Mouse (Mus musculus) embryonic facial prominence, embryonic 13.5 days (tissue): ENCODE measurements at regions not wholly inside any gene's neighbourhood (a gene's known extent, or its start where the extent isn't known, plus 50 kb on each side); places are given as distances from the start of the nearest gene placed in this dataset.

Experiments
- ATAC-seq: fragments of 200-750 bp; cut with Nextera tagmentation; 2 replicates; pipeline ENCODE4 v1.8.0; 2017; ENCODE audit warnings: low read depth; ENCODE audit not compliant: insufficient number of reproducible peaks, insufficient read depth, low FRiP score, low TSS enrichment
- H3K27ac ChIP-seq: fragments of 300-500 bp; sonication (generic); 2 replicates; pipeline ENCODE4 v1.5.1; 2015; ENCODE audit warnings: moderate library complexity, mild to moderate bottlenecking, inconsistent platforms
- H3K27me3 ChIP-seq: fragments of 300-500 bp; sonication (generic); 2 replicates; pipeline ENCODE4 v1.6.1; 2015; ENCODE audit warnings: mild to moderate bottlenecking, inconsistent platforms
- H3K36me3 ChIP-seq: fragments of 300-500 bp; sonication (generic); 2 replicates; pipeline ENCODE4 v1.6.1; 2015; ENCODE audit warnings: mild to moderate bottlenecking, inconsistent platforms
- H3K4me1 ChIP-seq: fragments of 300-500 bp; sonication (generic); 2 replicates; pipeline ENCODE4 v1.6.1; 2015; ENCODE audit warnings: inconsistent platforms
- H3K4me2 ChIP-seq: fragments of 300-500 bp; sonication (generic); 2 replicates; pipeline ENCODE4 v1.6.1; 2015; ENCODE audit warnings: moderate library complexity, mild to moderate bottlenecking, inconsistent platforms
- H3K4me3 ChIP-seq: fragments of 300-500 bp; sonication (generic); 2 replicates; pipeline ENCODE4 v1.5.1; 2015; ENCODE audit warnings: mild to moderate bottlenecking, inconsistent platforms
- H3K9ac ChIP-seq: fragments of 300-500 bp; sonication (generic); 2 replicates; pipeline ENCODE4 v1.6.1; 2015; ENCODE audit warnings: mild to moderate bottlenecking, inconsistent platforms
- H3K9me3 ChIP-seq: fragments of 300-500 bp; sonication (generic); 2 replicates; pipeline ENCODE4 v1.6.1; 2016; ENCODE audit warnings: inconsistent platforms
- WGBS: fragments of 180-500 bp; shearing (Covaris S2); methylation state at CpG from one replicate; pipeline ENCODE4 v1.1.7; 2015; ENCODE audit warnings: mixed read lengths; 5-methylcytosine and 5-hydroxymethylcytosine counted together

DNA sequence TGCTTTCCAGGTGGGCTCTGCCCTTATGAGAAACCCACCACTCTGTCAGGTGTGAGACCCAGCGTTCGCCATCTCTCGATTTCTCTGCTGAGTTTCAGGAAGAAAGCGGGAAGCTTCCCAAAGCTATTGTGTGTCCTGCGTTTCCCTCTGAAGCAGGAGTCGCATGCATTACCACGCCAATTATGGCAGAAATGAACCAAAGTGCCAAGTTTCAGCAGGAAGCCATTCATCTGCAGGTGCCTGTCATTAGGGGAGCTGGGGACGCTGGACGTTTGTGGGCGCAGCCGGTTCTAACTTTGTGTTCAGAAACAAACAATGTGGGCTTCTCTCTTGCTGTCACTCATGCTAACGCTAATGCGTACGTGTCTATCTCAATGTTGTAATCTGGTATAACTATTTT lies 91.3 kb upstream of the Card11 start:
- WGBS: 61% methylated on average over 14 of the region's 14 CpGs
- Histone ChIP-seq H3K4me2 (no peak overlapping the region), H3K27ac (no peak overlapping the region), H3K4me3 (no peak overlapping the region), H3K9me3 (no peaks in the 10 kb centered on the region), H3K36me3 (no peaks in the 10 kb centered on the region), H3K27me3 (no peaks in the 10 kb centered on the region), H3K9ac (no peak overlapping the region), H3K4me1 (no peaks in the 10 kb centered on the region)
- ATAC-seq: no peak

DNA sequence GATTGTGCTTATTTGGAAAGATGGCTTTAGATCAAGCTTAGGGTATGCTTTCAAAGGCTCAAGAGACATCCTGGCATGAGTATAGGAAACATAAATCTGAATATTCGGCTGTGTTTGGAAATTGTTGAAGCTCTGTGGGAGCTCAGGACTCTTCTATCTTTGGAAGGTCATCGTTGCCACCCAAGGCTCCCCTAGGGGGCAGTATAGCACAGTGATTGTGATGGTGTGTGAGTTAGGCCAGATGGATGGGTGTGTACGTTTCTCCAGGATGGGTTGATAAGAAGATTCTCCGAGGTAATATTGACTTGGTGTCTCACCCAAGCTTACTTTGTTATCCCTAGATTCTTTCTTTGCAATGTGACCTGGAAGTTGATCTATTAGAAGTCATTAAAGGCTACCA lies 93.3 kb upstream of the Card11 start:
- Histone ChIP-seq H3K9ac (no peak overlapping the region), H3K36me3 (no peaks in the 10 kb centered on the region), H3K9me3 (no peaks in the 10 kb centered on the region), H3K27me3 (no peaks in the 10 kb centered on the region), H3K27ac (no peak overlapping the region), H3K4me3 (no peak overlapping the region), H3K4me2 (no peak overlapping the region), H3K4me1 (no peaks in the 10 kb centered on the region)
- no peak for ATAC-seq
- WGBS: 57% methylated on average over 4 of the region's 4 CpGs

DNA sequence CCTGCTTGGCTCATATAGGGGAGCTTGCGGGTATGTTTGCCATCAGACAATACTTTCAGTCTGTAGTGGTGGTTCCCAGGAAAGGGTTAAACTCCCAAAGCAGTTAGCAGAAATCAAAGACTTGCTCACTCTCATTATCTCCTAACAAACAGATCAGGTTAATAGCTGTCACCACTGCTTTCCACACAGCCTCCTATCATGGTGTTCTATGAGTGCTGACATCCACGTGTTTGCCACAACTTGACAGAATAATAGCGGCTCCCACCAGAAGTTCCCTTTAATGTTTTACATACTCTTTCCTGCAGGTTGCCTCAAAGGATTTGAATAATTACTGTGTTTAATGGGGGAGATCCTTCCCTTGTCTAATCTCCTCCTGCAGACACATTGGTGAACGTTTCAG lies 97.5 kb upstream of the Card11 start:
- Histone ChIP-seq H3K27me3 (no peaks in the 10 kb centered on the region), H3K4me3 (no peak overlapping the region), H3K4me1 (no peaks in the 10 kb centered on the region), H3K4me2 (no peak overlapping the region), H3K9me3 (no peaks in the 10 kb centered on the region), H3K9ac (no peak overlapping the region), H3K36me3 (no peaks in the 10 kb centered on the region), H3K27ac (no peak overlapping the region)
- ATAC-seq: no peak
- 46% methylated on average over 4 of the region's 4 CpGs for WGBS

DNA sequence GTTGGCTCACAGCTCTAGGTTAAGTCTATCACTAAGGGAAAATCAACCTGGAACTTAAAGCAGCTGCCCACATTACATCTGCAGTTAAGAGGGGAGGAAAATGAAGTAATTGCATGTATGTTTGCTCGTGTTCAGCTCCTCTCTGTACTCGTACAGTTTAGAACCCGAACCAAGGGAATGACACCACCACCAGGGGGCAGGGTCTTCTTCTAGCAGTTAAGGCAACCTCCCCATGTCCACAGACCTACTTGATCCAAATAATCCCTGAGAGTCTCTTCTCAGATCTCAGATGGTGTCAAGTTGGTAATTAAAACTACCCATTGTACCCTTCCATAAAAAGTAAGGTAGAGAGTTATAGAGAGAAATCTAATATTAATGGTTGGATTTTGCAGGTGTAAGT lies 111.3 kb upstream of the Card11 start:
- no peaks in the 10 kb centered on the region for H3K27me3 ChIP-seq
- no peak for ATAC-seq
- 86% methylated on average over 3 of the region's 3 CpGs for WGBS

DNA sequence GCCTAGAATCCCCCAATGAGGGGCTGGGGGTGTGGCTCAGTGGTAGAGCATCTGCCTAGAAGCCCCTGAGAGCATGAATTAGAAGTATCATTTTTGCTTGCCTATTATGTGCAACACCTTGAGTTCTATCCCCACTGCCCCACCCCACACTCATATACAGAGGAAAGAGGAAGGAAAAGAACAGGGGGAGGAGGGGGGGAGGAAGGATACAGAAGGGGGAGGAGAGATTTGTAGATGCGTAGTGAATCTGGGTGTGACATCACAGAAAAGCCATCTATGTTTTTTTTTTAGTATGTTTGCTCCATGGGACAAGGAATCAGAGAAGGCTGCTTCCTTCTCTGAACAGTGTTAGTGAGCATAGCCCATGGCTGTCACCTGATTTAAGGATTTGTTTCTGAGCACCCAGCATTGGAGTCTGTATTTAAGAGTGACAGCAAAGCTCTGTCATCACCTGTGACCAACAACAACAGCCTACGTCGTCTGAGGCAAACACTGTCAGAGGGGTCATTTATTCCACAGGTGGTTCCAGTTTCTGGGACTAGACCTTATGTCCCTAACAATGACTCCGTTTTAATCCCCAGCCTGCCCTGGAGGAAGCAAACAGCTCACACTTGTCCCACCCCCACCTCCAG lies 115.0 kb upstream of the Card11 start:
- H3K27ac ChIP-seq: no peak overlapping the region
- H3K9ac ChIP-seq: no peak overlapping the region
- H3K9me3 ChIP-seq: no peaks in the 10 kb centered on the region
- H3K4me3 ChIP-seq: no peak overlapping the region
- no peaks in the 10 kb centered on the region for H3K4me1 ChIP-seq
- WGBS: 41% methylated on average over 4 of the region's 4 CpGs
- ATAC-seq: no peak
- no peaks in the 10 kb centered on the region for H3K27me3 ChIP-seq
- no peaks in the 10 kb centered on the region for H3K36me3 ChIP-seq
- H3K4me2 ChIP-seq: no peak overlapping the region

More for the DNA sequence above, 111.3 kb upstream of the Card11 start:
- Histone ChIP-seq H3K36me3 (no peaks in the 10 kb centered on the region), H3K4me3 (no peak overlapping the region), H3K4me2 (no peak overlapping the region), H3K9ac (no peak overlapping the region), H3K27ac (no peak overlapping the region), H3K9me3 (no peaks in the 10 kb centered on the region), H3K4me1 (no peaks in the 10 kb centered on the region)

DNA sequence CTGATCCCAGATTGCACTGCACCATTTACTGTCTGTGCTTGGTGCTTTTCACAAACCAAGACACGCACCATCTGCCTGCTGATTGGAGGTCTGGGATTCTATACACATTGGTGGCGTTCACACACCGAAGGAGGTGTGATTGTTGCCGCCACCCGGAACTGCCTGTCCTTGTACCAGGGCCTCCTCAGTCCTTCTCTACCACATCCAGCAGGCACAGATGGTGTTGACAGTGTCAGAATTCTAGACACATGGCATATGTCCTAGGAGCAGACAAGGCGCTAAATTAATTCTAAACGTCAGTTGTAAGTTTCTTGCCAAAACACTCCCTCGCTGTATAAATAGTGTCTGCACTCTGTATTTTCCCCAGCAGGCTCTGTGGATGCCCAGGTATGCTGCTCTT lies 115.6 kb upstream of the Card11 start:
- no peak for ATAC-seq

DNA sequence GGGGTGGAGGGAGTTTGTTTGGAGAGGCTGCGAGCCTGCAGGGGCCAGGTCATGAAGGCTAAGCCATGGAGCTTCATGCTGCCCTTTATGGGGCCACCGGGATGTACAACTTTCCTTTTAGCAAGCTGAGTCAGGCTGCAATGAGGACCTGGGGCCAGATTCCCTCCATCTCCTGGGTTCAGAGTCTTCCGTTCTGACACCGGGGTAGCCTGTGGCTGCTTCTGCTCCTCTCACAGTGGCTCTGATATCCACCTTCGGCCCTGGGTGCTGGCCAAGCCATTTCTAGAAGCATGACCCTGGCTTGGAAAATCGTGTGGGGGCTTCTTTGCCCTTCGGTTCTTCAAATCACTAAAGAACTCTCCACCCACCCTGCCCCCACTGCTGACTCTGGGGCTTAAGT lies 115.4 kb upstream of the Sdk1 start:
- WGBS: 87% methylated on average over 7 of the region's 7 CpGs
- H3K27me3 ChIP-seq: no peaks in the 10 kb centered on the region
- no peak for ATAC-seq

More for the DNA sequence above, 115.6 kb upstream of the Card11 start:
- Histone ChIP-seq H3K9me3 (no peaks in the 10 kb centered on the region), H3K4me1 (no peaks in the 10 kb centered on the region), H3K27ac (no peak overlapping the region), H3K4me3 (no peak overlapping the region), H3K9ac (no peak overlapping the region), H3K27me3 (no peaks in the 10 kb centered on the region), H3K36me3 (no peaks in the 10 kb centered on the region), H3K4me2 (no peak overlapping the region)
- 73% methylated on average over 8 of the region's 8 CpGs for WGBS

DNA sequence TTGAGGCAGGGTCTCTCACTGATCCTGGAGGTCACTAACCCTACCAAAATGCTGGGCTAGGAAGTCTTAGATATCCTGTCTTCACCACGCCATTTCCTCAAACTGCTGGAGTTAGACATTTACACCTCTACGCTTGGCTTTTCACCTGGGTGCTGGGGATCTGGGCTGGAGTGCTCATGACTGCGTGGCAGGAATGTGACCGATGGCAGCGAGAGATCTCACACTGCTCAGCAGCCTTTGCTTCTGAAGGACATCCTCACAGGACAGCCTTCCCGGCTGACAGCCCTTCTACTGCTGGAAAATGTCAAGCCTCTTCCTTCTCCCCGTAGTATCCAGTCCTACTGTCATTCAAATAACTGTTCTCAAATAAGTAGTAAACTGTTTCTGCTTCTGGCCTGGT lies 114.8 kb upstream of the Sdk1 start:
- Histone ChIP-seq H3K4me3 (no peak overlapping the region), H3K4me2 (no peak overlapping the region), H3K27ac (no peak overlapping the region), H3K27me3 (no peaks in the 10 kb centered on the region), H3K9me3 (no peaks in the 10 kb centered on the region), H3K9ac (no peak overlapping the region), H3K36me3 (no peaks in the 10 kb centered on the region), H3K4me1 (no peaks in the 10 kb centered on the region)
- 86% methylated on average over 7 of the region's 7 CpGs for WGBS
- ATAC-seq: no peak

More for the DNA sequence above, 115.4 kb upstream of the Sdk1 start:
- H3K4me1 ChIP-seq: no peaks in the 10 kb centered on the region
- H3K4me3 ChIP-seq: no peak overlapping the region
- H3K27ac ChIP-seq: no peak overlapping the region
- no peak overlapping the region for H3K9ac ChIP-seq
- no peaks in the 10 kb centered on the region for H3K9me3 ChIP-seq
- H3K4me2 ChIP-seq: no peak overlapping the region
- no peaks in the 10 kb centered on the region for H3K36me3 ChIP-seq

DNA sequence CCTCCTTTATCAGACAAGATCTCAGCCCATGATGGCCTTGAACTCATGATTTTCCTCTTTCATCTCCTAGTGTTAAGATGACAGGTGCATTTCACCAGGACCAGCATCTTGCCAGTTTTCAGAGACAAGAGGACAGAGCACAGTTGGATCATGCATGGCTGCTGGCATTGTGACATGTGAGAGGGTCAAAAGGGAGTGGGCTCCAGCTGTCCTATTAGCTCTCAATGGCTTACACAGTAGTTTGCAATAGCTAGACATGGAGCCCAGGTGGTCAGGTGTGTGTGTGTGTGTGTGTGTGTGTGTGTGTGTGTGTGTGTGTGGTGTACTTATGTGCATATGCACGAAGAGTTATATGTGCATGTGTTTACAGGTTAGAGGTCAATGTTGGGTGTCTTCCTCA lies 110.3 kb upstream of the Sdk1 start:
- 88% methylated on average over 1 of the region's 1 CpGs for WGBS
- Histone ChIP-seq H3K9ac (no peak overlapping the region), H3K4me1 (peaks cover 7% of the 10 kb centered on the region), H3K27me3 (no peaks in the 10 kb centered on the region), H3K9me3 (no peaks in the 10 kb centered on the region), H3K4me3 (no peak overlapping the region), H3K36me3 (no peaks in the 10 kb centered on the region), H3K27ac (no peak overlapping the region), H3K4me2 (no peak overlapping the region)
- ATAC-seq: no peak

DNA sequence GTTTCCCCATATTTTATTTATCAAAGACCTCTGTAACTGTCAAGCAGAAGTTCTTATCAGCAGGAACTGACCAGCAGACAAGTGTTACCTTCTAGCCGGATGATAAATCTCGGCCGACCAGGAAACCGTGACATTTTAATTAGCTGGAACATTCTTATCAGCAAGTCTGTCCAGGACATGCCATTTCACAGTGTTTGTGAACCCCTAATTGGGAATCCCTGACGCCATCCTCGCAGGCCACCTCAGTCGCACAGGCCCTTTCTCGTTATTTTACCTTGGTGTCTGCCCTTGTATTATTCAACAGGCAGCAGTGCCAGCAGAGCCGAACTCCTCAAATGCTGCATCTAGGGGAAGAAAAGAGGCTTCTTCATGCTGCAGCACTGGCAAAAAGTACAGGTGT lies 109.4 kb upstream of the Sdk1 start:
- ATAC-seq: no peak

DNA sequence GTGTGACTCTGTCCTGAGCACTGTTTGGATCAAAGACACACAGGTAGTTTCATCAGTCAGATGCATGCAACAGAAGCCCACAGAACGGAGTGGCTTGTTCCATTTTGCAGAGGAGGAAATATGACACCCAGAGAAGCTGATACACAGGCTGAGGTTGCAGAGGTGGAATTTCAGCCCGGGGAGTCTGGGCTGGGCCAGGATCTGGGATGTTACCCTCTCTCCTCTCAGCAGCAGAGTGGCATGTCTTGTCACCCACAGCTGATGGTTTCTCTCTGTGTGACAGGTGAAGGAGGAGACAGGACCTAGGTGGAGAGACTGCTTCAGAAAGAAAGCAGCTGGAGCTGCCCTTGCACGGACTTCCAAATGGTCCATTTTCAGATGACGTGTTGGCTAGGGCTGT lies 105.1 kb upstream of the Sdk1 start:
- Histone ChIP-seq H3K36me3 (no peaks in the 10 kb centered on the region), H3K27me3 (no peaks in the 10 kb centered on the region), H3K4me1 (peaks cover 27% of the 10 kb centered on the region), H3K27ac (no peak overlapping the region), H3K9me3 (no peaks in the 10 kb centered on the region), H3K9ac (no peak overlapping the region), H3K4me3 (no peak overlapping the region), H3K4me2 (no peak overlapping the region)
- WGBS: 32% methylated on average over 4 of the region's 4 CpGs
- no peak for ATAC-seq

More for the DNA sequence above, 109.4 kb upstream of the Sdk1 start:
- Histone ChIP-seq H3K4me3 (no peak overlapping the region), H3K9ac (no peak overlapping the region), H3K9me3 (no peaks in the 10 kb centered on the region), H3K4me1 (peaks cover 11% of the 10 kb centered on the region), H3K27me3 (no peaks in the 10 kb centered on the region), H3K4me2 (no peak overlapping the region), H3K27ac (no peak overlapping the region), H3K36me3 (no peaks in the 10 kb centered on the region)
- WGBS: 77% methylated on average over 9 of the region's 9 CpGs

DNA sequence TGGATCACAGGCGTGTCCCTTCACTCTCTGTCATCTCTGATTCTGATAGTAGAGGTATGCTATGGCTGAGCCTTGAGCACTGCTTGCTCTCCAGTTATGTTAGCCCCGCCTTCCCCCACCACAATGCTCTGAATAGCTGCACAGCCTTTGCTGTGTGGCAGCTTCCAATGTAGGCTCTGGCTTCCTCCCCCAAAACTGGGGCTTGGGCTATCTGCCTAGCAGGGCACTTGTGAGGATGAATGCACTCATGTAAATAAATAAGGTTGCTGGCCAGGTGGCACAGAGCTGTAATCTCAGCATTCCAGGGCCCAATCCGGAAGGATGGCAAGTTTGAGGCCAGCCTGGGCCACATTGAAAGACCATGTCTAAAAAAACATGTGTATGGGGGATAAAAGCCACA lies 103.6 kb upstream of the Sdk1 start:
- Histone ChIP-seq H3K27ac (no peak overlapping the region), H3K4me2 (no peak overlapping the region), H3K4me1 (peaks cover 27% of the 10 kb centered on the region), H3K9me3 (no peaks in the 10 kb centered on the region), H3K4me3 (no peak overlapping the region), H3K9ac (no peak overlapping the region), H3K36me3 (no peaks in the 10 kb centered on the region), H3K27me3 (no peaks in the 10 kb centered on the region)
- no peak for ATAC-seq
- 70% methylated on average over 3 of the region's 3 CpGs for WGBS
